Mouse (Mus musculus) liver, adult 2 months (tissue): ENCODE measurements around the gene Egflam. TPM values are rescaled to one million over a fixed set of nuclear protein-coding genes. Genes with fewer than 3 reads are reported as not detected.

Experiments used
- DNase-seq: peaks from one replicate; pipeline ENCODE4 v3.0.0-alpha.2; 2011; ENCODE audit warnings: low read depth, low spot score; ENCODE audit errors: extremely low read depth
- H3K27ac ChIP-seq: fragments of 200-500 bp; replicated peaks from 2 replicates; pipeline ENCODE4 v1.5.1; 2012; ENCODE audit warnings: low read depth, mild to moderate bottlenecking, control low read depth, inconsistent platforms, low read length; ENCODE audit not compliant: insufficient read depth
- H3K27me3 ChIP-seq: fragments of 200-500 bp; 2 replicates; pipeline ENCODE4 v1.6.1; 2012; ENCODE audit warnings: mild to moderate bottlenecking, moderate library complexity, low read length, inconsistent platforms; ENCODE audit not compliant: control insufficient read depth, insufficient read depth
- H3K36me3 ChIP-seq: fragments of 200-500 bp; 2 replicates; pipeline ENCODE4 v1.6.1; 2012; ENCODE audit warnings: low read length, inconsistent platforms; ENCODE audit not compliant: control insufficient read depth, insufficient read depth
- H3K4me1 ChIP-seq: fragments of 200-500 bp; 2 replicates; pipeline ENCODE4 v1.6.1; 2011; ENCODE audit warnings: low read length; ENCODE audit not compliant: control insufficient read depth, insufficient read depth
- H3K4me3 ChIP-seq: fragments of 200-500 bp; 2 replicates; pipeline ENCODE4 v1.5.1; 2011; ENCODE audit warnings: low read depth, mild to moderate bottlenecking, control low read depth, low read length, moderate library complexity; ENCODE audit not compliant: insufficient read depth
- H3K79me2 ChIP-seq: fragments of 200-500 bp; 2 replicates; pipeline ENCODE4 v1.6.1; 2012; ENCODE audit warnings: inconsistent platforms, mild to moderate bottlenecking, low read length, moderate library complexity; ENCODE audit not compliant: control insufficient read depth, insufficient read depth
- H3K9ac ChIP-seq: fragments of 200-500 bp; 2 replicates; pipeline ENCODE4 v1.6.1; 2012; ENCODE audit warnings: low read depth, mild to moderate bottlenecking, control low read depth, inconsistent platforms, low read length
- CTCF ChIP-seq: fragments of 200-500 bp; IDR thresholded peaks from 2 replicates; pipeline ENCODE4 v1.5.1; 2011; ENCODE audit warnings: low read depth, low read length, control low read depth
- POLR2A ChIP-seq: fragments of 200-500 bp; IDR thresholded peaks from 2 replicates; pipeline ENCODE4 v1.6.1; 2011; ENCODE audit warnings: low read length, control low read depth; ENCODE audit not compliant: insufficient read depth; ENCODE audit errors: extremely low read depth
- WGBS: fragments of 180-500 bp; shearing (Covaris S2); methylation state at CpG from one replicate; pipeline ENCODE4 v1.1.7; 2018; 5-methylcytosine and 5-hydroxymethylcytosine counted together
- polyA plus RNA-seq: library from polyadenylated mRNA; depleted of rRNA; stranded (reverse); fragments of >200 nt; gene quantifications from 2 replicates; pipeline ENCODE4 v1.2.3, GENCODE M21; 2012
- total RNA-seq: library from RNA; depleted of rRNA; stranded (reverse); fragments of >200 nt; gene quantifications from 2 replicates; pipeline ENCODE4 v1.2.3, GENCODE M21; 2014

Egflam gene
- total and polyA plus RNA-seq, 2 experiments = 0.23 to 0.28 TPM

DNA sequence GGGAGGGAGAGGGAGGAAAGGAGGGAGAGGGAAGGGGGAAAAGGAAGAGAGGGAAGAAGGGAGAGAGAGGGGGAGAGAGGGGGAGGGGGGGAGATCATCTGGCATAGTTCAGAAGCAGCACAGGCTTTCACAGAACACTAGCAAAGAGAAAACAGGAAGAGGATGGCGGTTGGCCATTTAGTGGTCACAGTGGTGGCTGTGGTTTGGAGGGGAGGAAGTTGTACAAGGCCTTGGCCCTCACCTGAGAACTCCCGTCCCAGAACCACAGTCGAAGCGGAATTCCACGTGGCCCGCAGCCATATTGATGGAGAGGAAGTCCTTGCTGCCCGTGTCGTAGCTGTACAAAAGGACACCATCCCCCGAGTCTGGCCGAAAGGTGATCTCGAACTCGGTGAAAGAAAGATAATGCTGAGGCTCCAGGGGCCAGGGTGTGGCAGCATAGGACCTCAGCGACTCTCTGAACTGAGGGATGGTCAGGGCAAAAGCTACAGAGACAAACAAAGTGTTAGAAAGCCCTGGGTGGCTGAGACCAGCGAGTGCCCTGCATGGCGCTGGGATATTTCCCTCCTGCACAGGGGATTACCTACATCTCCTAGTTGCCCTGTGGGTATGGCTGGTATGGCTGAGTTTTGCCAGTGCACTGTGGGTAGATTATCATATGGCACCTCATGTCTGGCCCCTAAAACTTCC, 155.9 kb downstream of the Egflam start:
- no peak for DNase-seq
- Histone ChIP-seq H3K27ac (no peak overlapping the region), H3K9ac (no peak overlapping the region), H3K27me3 (no peaks in the 10 kb centered on the region), H3K36me3 (no peaks in the 10 kb centered on the region), H3K4me3 (no peak overlapping the region), H3K4me1 (peaks cover 5% of the 10 kb centered on the region), H3K79me2 (no peaks in the 10 kb centered on the region)
- TF ChIP-seq CTCF (no peak), POLR2A (no peak)
- 83% methylated on average over 15 of the region's 15 CpGs for WGBS

DNA sequence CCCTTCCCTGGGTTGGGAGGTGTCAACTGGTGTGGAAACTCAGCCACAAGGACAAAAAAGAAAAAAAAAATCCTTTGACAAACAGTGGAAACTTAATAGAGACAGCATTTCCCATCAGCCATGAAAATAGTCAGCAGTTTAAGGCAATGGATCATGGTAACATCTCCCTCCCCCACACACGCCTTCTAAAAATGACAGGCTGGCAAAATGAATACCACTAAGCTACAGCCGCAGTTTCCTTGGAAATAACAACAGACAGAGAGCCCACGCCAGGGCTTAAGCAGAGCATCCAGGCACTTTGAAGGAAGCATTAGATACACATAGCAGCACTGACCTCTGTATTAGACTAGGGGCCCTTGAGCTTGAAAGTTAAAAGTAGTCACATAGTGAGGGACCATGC, 157.2 kb downstream of the Egflam start:
- H3K9ac ChIP-seq = no peak overlapping the region
- TF ChIP-seq POLR2A (no peak), CTCF (no peak)

DNA sequence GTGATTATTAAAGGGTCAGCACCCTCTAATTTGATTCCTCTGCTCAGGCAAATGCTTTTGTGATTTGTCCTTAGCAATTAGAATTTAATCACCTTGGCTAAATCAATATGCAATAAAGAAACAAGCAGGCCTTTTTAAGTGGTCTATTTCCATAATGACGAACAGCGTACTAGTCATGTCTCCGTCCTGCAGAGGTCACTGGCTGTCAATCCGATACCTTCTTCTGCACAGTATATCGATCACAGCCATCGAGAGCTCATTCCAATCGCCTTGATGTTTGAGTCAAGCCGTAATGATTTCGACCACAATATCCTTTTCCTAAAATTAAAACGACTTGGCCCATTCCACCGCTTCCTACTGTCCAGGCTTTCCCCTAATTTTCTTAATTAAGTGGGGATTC, 158.3 kb downstream of the Egflam start:
- WGBS = 94% methylated on average over 11 of the region's 11 CpGs
- Histone ChIP-seq H3K9ac (no peak overlapping the region), H3K27me3 (no peaks in the 10 kb centered on the region), H3K79me2 (no peaks in the 10 kb centered on the region), H3K4me1 (peaks cover 5% of the 10 kb centered on the region), H3K36me3 (no peaks in the 10 kb centered on the region), H3K27ac (no peak overlapping the region), H3K4me3 (no peak overlapping the region)
- TF ChIP-seq CTCF (no peak), POLR2A (no peak)
- no peak for DNase-seq

More for the DNA sequence above, 157.2 kb downstream of the Egflam start:
- H3K4me1 ChIP-seq = peaks cover 5% of the 10 kb centered on the region
- H3K27me3 ChIP-seq = no peaks in the 10 kb centered on the region
- H3K4me3 ChIP-seq = no peak overlapping the region
- H3K79me2 ChIP-seq = no peaks in the 10 kb centered on the region
- WGBS = 83% methylated on average over 3 of the region's 3 CpGs
- H3K36me3 ChIP-seq = no peaks in the 10 kb centered on the region
- DNase-seq = no peak
- no peak overlapping the region for H3K27ac ChIP-seq

DNA sequence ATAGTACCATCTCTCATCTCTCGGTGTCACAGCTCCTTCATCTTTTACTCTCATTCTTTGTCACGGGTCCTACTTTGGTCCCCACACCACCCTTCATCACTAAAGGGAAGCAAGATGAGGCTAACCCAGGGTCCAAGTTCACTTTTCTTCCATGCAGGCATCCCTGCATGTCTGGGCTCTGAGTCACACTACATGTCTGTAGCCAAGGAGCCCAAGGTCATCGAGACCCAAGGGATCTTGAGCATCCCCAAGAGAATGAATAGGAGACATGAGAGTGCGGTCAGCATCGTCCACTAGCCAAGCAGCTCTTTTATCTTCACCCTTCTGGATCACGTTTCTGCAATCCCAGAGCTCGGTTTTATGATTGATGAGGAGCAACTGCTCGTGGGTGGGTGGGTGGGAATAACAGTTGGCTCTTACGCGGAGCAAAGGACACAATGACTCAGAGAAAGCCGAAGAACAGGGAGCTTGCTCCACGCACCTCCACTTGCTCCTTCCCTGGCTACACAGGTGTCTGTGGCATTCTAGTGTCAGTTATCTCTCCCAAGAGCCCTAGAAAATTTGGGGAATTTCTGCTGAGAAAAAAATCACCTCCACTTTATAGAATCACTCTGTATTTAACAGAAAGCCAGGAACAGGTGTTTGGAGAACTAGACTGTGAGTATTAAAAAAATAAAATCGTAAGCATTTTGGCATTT, 164.7 kb downstream of the Egflam start:
- 78% methylated on average over 13 of the region's 13 CpGs for WGBS
- H3K4me3 ChIP-seq = no peak overlapping the region
- H3K36me3 ChIP-seq = no peaks in the 10 kb centered on the region
- no peak overlapping the region for H3K9ac ChIP-seq
- H3K27ac ChIP-seq = no peak overlapping the region
- DNase-seq = no peak
- TF ChIP-seq POLR2A (no peak), CTCF (no peak)
- H3K4me1 ChIP-seq = no peaks in the 10 kb centered on the region
- no peaks in the 10 kb centered on the region for H3K79me2 ChIP-seq
- H3K27me3 ChIP-seq = no peaks in the 10 kb centered on the region

DNA sequence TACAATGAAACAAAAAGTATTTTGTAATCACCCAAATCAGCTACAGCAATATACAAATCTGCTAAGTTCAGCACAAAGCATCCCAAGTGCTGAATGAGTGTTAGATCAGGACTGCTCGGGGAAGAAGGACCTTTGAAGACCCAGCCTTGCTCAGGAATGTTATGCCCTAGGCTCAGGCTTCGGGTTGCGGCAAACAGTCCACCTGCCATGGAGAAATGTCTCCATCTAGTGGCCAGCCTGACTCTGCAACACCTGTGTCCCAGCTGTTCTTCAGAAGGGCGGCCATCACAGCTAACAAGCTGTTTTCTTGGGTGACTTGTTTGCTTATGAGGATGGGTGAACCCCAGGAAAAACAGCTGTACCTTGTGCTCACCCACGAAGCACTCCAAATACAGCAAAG, 172.0 kb downstream of the Egflam start:
- H3K4me3 ChIP-seq = no peak overlapping the region
- peak; percentile 57 for DNase-seq
- no peaks in the 10 kb centered on the region for H3K4me1 ChIP-seq
- H3K79me2 ChIP-seq = no peaks in the 10 kb centered on the region
- no peaks in the 10 kb centered on the region for H3K27me3 ChIP-seq
- 2% methylated on average over 5 of the region's 5 CpGs for WGBS
- H3K9ac ChIP-seq = no peak overlapping the region
- no peaks in the 10 kb centered on the region for H3K36me3 ChIP-seq
- TF ChIP-seq POLR2A (no peak), CTCF (peak; percentile 99)
- no peak overlapping the region for H3K27ac ChIP-seq
